Mouse (Mus musculus): ENCODE measurements around the gene Ddx23.

DNA sequence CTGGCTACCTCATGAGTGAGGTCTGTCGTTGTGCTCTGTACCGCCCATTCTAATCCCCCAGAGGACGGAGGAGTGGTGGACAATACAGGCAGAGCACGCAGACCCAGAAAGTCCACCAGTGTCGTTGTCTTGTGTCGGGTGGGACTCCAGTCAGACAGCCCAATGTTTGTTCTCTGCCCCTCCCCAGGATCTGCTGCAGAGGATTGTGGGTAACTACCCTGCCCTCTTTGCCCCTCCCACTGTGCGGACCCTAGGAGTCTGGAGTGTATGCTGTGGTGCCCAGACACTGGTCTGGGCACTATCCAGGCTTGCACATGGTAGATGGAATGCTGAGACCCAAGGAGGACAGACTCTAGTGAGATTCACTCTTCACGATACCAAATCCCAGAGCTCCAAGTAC, 33.5 kb upstream of the Ddx23 start:
- TF ChIP-seq CTCF (IDR thresholded peaks at IDR 0.05; ENCODE audit: borderline replicate concordance, extremely low read depth, insufficient read depth, insufficient read length) (no peak), POLR2A (IDR thresholded peaks at IDR 0.05; ENCODE audit: borderline replicate concordance, extremely low read depth, insufficient read depth, insufficient read length, poor library complexity, severe bottlenecking) (no peak)
